Mouse (Mus musculus) duodenum, adult 2 months (tissue): Measurements from ENCODE around the gene Tmem56. TPM values are rescaled to one million over a fixed set of nuclear protein-coding genes. Genes with fewer than 3 reads are reported as not detected.

Experiments used
- polyA plus RNA-seq: library from polyadenylated mRNA; depleted of rRNA; stranded (reverse); fragments of >200 nt; gene quantifications from 2 replicates; pipeline ENCODE4 v1.2.3, GENCODE M21; 2012; ENCODE audit warnings: low replicate concordance; rRNA removed

The Tmem56 gene
- 1.1 TPM in 2 replicates for polyA plus RNA-seq

GRCm38 (mm10) chr3:121282998-121283397 is at the start of gene Tmem56:
Tmem56 (minus strand) TSS chr3:121283098.

GRCm38 (mm10) chr3:121291560-121292258 is 8.8 kb upstream of the Tmem56 start, which contains the start of gene Alg14:
Alg14 (plus strand) TSS chr3:121291773.

DNA sequence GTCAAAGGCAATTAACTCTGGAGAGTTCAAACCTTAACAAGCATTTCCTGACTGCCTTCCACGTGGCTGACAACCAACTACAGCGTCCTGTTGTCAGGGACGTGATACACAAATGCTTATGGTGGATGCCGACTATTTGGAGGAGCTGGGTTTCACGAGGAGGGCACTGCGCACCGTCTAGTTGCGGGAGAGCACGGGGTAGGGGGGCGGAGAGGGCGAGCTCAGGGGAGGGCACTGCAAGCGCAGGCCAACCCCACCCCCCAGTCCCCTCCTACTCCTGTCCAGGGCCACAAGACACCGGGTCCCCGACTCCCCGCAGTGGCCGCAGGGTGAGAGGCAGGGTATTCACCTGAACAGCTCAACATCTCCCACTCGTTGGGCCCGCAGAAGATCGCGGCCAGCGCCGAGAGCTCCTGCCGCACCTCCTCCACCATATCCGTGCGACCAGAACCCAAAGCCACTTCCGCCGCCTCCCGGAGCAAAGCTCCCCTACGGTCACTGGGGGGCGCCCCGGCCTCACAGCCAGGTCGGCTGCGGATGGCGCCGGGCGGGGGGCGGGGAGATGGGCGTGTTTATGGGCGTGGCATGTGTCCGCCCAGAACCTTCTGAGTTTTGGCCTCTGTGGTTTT is 111.5 kb downstream of the Tmem56 start, which contains the start of gene Rwdd3:
Rwdd3 (minus strand) TSS at position 453 of the 629 bp plus-strand sequence.

Other genes starting within 250 kb of the Tmem56 start
- gene Rwdd3, start 111.4 kb downstream of the Tmem56 start, polyA plus RNA-seq, result 0.48 and 0.52 TPM in 2 replicates
- gene Alg14, start 8.7 kb upstream of the Tmem56 start, polyA plus RNA-seq, result 5.1 and 6.3 TPM in 2 replicates
- 57.5 and 83.9 TPM in 2 replicates for gene Cnn3, start 143.4 kb upstream of the Tmem56 start, polyA plus RNA-seq
- gene Slc44a3, start 249.3 kb upstream of the Tmem56 start, polyA plus RNA-seq, result 4.6 and 10.1 TPM in 2 replicates